Mouse (Mus musculus) hindbrain, postnatal 0 days (tissue): ENCODE measurements around the gene Uba6. TPM values are rescaled to one million over a fixed set of nuclear protein-coding genes. Genes with fewer than 3 reads are reported as not detected.
A peak's percentile ranks its signal among the peaks of the same experiment; 100 is the strongest.

Experiments used
- ATAC-seq: fragments of 200-750 bp; cut with Nextera tagmentation; 2 replicates; pipeline ENCODE4 v1.8.0; 2017; ENCODE audit warnings: mild to moderate bottlenecking, moderate TSS enrichment, moderate library complexity
- DNase-seq: peaks from one replicate; pipeline ENCODE4 v3.0.0-alpha.2; 2015; ENCODE audit warnings: low spot score
- H3K27ac ChIP-seq: fragments of 300-500 bp; sonication (generic); 2 replicates; pipeline ENCODE4 v1.5.1; 2014; ENCODE audit warnings: mild to moderate bottlenecking
- H3K27me3 ChIP-seq: fragments of 300-500 bp; sonication (generic); 2 replicates; pipeline ENCODE4 v1.6.1; 2014; ENCODE audit warnings: low read length, mixed read lengths; ENCODE audit not compliant: insufficient read depth
- H3K36me3 ChIP-seq: fragments of 300-500 bp; sonication (generic); 2 replicates; pipeline ENCODE4 v1.6.1; 2014; ENCODE audit warnings: low read length, mixed read lengths; ENCODE audit not compliant: insufficient read depth
- H3K4me1 ChIP-seq: fragments of 300-500 bp; sonication (generic); 2 replicates; pipeline ENCODE4 v1.6.1; 2014; ENCODE audit warnings: antibody characterized with exemption, low read length, mixed read lengths; ENCODE audit not compliant: insufficient read depth
- H3K4me2 ChIP-seq: fragments of 300-500 bp; sonication (generic); 2 replicates; pipeline ENCODE4 v1.6.1; 2014; ENCODE audit warnings: low read depth, mild to moderate bottlenecking, low read length, moderate library complexity, mixed read lengths
- H3K4me3 ChIP-seq: fragments of 300-500 bp; sonication (generic); 2 replicates; pipeline ENCODE4 v1.5.1; 2014; ENCODE audit warnings: low read length
- H3K9ac ChIP-seq: fragments of 300-500 bp; sonication (generic); replicated peaks from 2 replicates; pipeline ENCODE4 v1.6.1; 2014; ENCODE audit warnings: mild to moderate bottlenecking, low read length, moderate library complexity, mixed read lengths
- H3K9me3 ChIP-seq: fragments of 300-500 bp; sonication (generic); 2 replicates; pipeline ENCODE4 v1.6.1; 2016; ENCODE audit warnings: low read length, mixed read lengths
- CTCF ChIP-seq: IDR thresholded peaks from 2 replicates; pipeline ENCODE4 v1.5.1; 2016; ENCODE audit warnings: antibody characterized with exemption, control low read depth, low read depth
- WGBS: fragments of 180-500 bp; shearing (Covaris S2); extraction: QIAGEN DNeasy Blood & Tissue Kit; methylation state at CpG from one replicate; pipeline ENCODE4 v1.1.7; 2014; 5-methylcytosine and 5-hydroxymethylcytosine counted together
- polyA plus RNA-seq: library from polyadenylated mRNA; unstranded; fragments of >200 nt; fragmentation: Nextera tagmentation; extraction: Ambion mirVana; gene quantifications from 2 replicates; pipeline ENCODE4 v1.2.1, GENCODE M21; 2015
- total RNA-seq: library from RNA; depleted of rRNA; stranded (reverse); fragments of >200 nt; gene quantifications from 2 replicates; pipeline ENCODE4 v1.2.3, GENCODE M21; 2014; rRNA removed

Uba6 gene
- total and polyA plus RNA-seq, 2 experiments from 2014 or later: 7.2 to 11.9 TPM

DNA sequence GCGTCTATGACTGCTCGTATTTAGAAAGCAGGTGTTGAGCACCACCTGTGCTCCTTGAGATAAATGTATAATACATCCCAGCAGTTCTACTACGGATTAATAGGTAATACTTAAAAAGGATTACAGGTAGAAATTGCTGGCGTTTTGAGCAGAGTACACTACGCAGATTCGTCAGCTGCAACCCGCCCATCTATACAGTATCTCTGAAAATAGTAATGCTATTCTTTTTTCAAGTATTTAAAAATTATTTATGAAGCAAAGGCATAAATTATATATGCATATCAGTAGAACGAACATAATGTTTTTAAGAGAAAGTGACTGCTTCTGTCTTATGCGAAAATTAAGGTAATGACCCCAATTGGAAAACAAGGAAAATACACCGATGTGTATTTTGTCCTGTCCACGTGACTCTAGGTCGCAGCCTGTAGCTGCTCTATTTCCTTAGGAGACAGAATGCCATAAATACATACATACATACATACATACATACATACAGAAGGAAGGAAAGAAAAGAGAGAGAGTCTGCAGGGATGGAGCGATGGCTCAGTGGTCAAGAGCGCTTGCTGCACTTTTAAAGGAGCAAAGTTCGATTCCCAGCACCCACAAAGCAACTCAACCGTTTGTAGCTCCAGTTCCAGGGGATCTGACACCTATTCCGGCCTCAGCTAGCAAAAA lies 106.6 kb downstream of the Uba6 start:
- no peaks in the 10 kb centered on the region for H3K27me3 ChIP-seq
- no peaks in the 10 kb centered on the region for H3K36me3 ChIP-seq
- H3K4me1 ChIP-seq: peaks cover 11% of the 10 kb centered on the region; the same call in 1 of the 2 replicates
- no peak for TF ChIP-seq CTCF
- DNase-seq (no peak), ATAC-seq (peak; percentile 14)
- under 1% methylated on average over 17 of the region's 17 CpGs for WGBS
- no peaks in the 10 kb centered on the region for H3K9me3 ChIP-seq
- peak overlapping the region; percentile 88; the same call in 1 of the 2 replicates for H3K27ac ChIP-seq
- peak overlapping the region; percentile 68 for H3K4me2 ChIP-seq
- H3K4me3 ChIP-seq: peak overlapping the region; percentile 91
- H3K9ac ChIP-seq: 0 out of 2 replicates have a peak overlapping the region, but pooled peaks have one; percentile 25

DNA sequence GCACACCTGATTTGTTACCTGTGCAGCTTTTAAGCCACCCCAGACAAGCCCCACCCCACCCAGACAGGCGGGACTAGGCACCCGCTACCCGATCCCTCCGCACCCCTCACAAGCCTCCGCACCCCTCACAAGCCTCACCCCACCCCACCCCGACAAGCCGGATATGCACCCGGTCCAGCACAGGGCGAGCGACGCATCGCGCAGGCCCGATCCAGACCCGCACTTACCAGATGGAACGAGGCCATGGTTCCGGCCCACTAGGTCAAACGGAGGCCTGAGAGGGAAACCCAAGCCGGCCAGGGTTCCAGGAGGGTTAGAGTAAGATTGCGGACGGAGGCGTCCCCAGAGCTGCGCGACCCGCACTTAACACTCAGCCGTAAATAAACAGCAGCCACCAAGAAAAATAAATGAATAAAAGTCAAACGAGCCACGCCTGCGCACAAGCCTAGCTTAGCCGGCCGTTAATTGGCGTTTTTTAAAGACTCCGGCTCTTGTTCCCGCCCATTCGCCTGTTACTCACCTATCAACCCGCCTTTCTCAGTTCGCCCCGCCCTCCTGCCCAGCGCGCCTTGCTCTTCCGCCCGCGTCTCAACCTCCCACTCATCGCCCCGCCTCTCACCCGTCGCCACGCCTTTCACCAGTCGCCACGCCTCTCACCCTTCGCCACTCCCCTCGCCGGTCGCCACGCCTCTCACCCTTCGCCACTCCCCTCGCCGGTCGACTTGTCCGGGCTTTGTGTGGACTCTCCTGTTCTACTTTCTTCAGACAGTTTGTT lies 107.3 kb downstream of the Uba6 start, which contains the start of gene Cenpc1:
Gene Cenpc1, minus strand, starts transcription at position 483 of the 775 bp plus-strand sequence.
- Histone ChIP-seq H3K9me3 (no peaks in the 10 kb centered on the region), H3K9ac (peak within 1 kb of the TSS; percentile 81), H3K4me1 (peaks cover 11% of the 10 kb centered on the region; the same call in 1 of the 2 replicates), H3K36me3 (no peaks in the 10 kb centered on the region), H3K4me2 (peak within 1 kb of the TSS; percentile 68), H3K4me3 (peak within 1 kb of the TSS; percentile 91), H3K27ac (peak within 1 kb of the TSS; percentile 88), H3K27me3 (no peaks in the 10 kb centered on the region)
- no peak for TF ChIP-seq CTCF
- under 1% methylated on average over 59 of the region's 60 CpGs for WGBS
- ATAC-seq (peak; percentile 97), DNase-seq (peak; percentile 97)

DNA sequence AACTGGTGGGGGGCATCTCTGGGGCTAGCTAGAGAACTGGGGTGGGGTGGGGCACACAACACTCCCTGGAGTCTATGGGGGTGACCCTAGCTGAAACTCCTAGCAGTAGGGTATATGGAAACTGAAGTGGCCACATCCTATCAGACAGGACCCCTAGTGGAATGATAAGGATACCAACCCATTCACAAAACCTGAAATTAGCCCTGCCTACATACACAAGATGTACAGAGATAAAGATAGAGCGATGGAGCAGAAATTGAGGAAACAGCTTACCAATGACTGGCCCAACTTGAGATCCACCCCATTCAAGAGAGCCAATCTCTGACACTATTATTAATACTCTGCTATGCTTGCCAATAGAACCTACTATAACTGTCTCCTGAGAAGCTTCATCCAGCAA lies 109.1 kb downstream of the Uba6 start:
- Histone ChIP-seq H3K9me3 (no peaks in the 10 kb centered on the region), H3K4me3 (no peak overlapping the region), H3K4me1 (peaks cover 11% of the 10 kb centered on the region; the same call in 1 of the 2 replicates), H3K36me3 (no peaks in the 10 kb centered on the region; the same call in 1 of the 2 replicates), H3K27ac (no peak overlapping the region), H3K4me2 (peak overlapping the region; percentile 68; the same call in 1 of the 2 replicates), H3K27me3 (no peaks in the 10 kb centered on the region), H3K9ac (no peak overlapping the region)
- DNase-seq (no peak), ATAC-seq (no peak)
- TF ChIP-seq CTCF: no peak
- WGBS: 96% methylated on average over 1 of the region's 1 CpGs

Other genes starting within 250 kb of the Uba6 start
- 17.8 and 18.2 TPM in 2 replicates for gene Cenpc1, start 107.2 kb downstream of the Uba6 start, total RNA-seq
- 24.3 and 26.6 TPM in 2 replicates for gene Cenpc1, start 107.2 kb downstream of the Uba6 start, polyA plus RNA-seq
- gene Stap1, start 101.1 kb downstream of the Uba6 start, total RNA-seq: not detected in 2 replicates
- 0.86 and 1.1 TPM in 2 replicates for gene Stap1, start 101.1 kb downstream of the Uba6 start, polyA plus RNA-seq
- gene Gnrhr, start 25.1 kb upstream of the Uba6 start, total RNA-seq: not detected in 2 replicates
- gene Gnrhr, start 25.1 kb upstream of the Uba6 start, polyA plus RNA-seq: 0.20 TPM in 1 of 2 replicates, not detected in the other
- not detected in 2 replicates for gene Tmprss11c, start 116.5 kb upstream of the Uba6 start, total RNA-seq
- gene Tmprss11c, start 116.5 kb upstream of the Uba6 start, polyA plus RNA-seq: not detected in 2 replicates
- 0.21 TPM in 1 of 2 replicates, not detected in the other for gene Tmprss11d, start 200.6 kb upstream of the Uba6 start, total RNA-seq
- gene Tmprss11d, start 200.6 kb upstream of the Uba6 start, polyA plus RNA-seq: 0.08 TPM in 1 of 2 replicates, not detected in the other